Mouse (Mus musculus) T-helper 1 cell (primary cell): ENCODE measurements at regions not wholly inside any gene's neighbourhood (a gene's known extent, or its start where the extent isn't known, plus 50 kb on each side); places are given as distances from the start of the nearest gene placed in this dataset.

Source experiments
- in situ Hi-C: fragments of 300-600 bp; cut with MboI, MseI; formaldehyde crosslinking; loops from one replicate; pipeline ENCODE4 v1.15.1; 2025; ENCODE audit warnings: high pct_unique_total_duplicates

- in situ Hi-C loops, result loop anchor here (5.0 kb wide), 1 partner anchor 33 kb away; no protein-coding TSS in a partner anchor
Measured at GRCm38 (mm10) chr1:96189776-96190175, 522.4 kb upstream of the St8sia4 start.

GRCm38 (mm10) chr1:96166767-96167166 lies 499.4 kb upstream of the St8sia4 start:
- in situ Hi-C loops, result no loop called here

DNA sequence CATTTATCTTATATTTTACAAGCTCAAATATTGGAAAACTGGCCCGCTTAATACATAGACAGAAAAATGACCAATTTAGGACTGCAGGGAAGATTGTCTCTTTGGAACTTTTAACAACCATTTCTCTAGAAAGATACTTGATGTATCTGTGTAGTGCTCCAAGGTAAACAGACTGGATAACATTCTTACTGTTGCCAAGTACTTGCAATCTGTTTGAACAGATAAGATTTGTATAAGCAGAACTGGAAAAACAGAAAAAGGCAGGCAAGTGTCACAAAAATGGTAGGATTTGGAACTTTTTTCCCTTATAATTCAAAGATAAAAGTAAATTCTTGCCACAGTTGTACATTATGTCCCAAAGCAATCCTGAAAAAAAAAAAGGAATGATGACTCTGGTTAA lies 488.1 kb upstream of the St8sia4 start:
- in situ Hi-C loops, result no loop called here

DNA sequence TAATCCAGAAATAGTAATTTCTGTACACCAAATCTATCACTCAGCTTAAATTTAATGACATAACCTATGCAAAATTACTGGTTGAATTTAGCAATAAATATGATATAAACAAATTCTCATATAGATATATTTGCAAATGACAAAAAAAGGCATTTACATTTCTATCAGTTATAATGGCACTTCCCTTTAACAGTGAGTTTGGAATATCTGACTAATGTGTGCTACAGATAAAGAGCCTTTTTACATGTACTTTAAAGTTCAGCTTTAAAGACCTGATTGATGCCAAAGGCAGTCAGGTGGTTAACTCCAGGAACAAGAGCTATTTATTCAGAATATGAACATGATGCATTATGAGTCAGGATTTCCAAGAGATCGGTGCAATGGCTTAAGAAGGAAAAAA lies 461.2 kb upstream of the St8sia4 start:
- in situ Hi-C loops, result no loop called here

DNA sequence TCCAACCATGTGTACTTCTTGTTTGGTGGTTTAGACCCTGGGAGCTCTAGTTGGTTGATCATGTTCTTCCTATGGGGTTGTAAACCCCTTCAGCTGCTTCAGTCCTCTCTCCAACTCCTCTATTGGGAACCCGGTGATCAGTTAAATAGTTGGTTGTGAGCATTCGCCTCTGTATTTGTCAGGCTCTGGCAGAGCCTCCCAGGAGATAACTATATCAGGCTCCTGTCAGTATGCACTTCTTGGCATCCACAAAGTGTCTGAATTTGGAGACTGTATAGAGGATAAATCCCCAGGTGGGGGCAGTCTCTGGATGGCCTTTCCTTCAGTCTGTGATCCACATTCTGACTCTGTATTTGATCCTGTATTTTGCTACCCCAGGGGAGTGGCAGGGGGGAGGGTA lies 440.6 kb upstream of the St8sia4 start:
- in situ Hi-C loops, result no loop called here

DNA sequence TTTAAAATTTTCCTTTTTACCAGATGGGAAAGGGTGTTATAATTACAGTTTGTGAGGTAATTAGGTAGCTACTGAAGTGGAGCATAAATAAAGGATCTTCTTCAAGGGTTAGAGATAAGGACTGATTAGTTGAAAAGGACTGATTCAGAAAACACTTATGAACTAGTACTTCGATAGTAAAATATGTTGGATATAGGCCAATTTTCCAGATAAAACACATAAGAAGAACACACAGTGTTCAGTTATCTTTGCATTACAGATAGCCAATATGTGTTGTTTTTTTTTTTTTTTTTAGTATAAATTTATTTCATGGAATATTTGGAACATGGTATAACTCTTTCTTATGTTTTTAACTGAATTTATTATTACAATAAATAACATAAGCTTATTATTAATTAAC lies 438.0 kb upstream of the St8sia4 start:
- in situ Hi-C loops, result no loop called here

DNA sequence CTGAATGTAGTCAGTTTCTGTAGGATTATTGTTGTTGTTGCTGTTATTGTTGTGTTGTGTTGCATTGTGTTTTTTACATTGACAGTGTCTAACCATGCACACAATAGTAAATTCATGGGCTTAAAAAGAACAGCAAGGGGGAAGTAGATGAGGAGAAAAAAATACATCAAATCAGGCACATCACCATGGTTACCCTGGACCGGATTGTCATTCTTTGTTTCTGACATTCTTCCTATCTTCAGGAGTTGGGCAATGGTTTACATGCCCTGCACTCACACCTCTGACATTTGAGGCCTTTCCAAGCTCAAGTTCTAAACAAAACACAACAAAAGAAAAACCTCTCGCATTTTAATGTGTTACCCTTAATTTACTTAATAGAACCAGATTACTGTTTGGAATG lies 416.2 kb upstream of the St8sia4 start:
- in situ Hi-C loops, result no loop called here

- in situ Hi-C loops, result no loop called here
Measured at GRCm38 (mm10) chr1:96074710-96075109, 407.3 kb upstream of the St8sia4 start.

DNA sequence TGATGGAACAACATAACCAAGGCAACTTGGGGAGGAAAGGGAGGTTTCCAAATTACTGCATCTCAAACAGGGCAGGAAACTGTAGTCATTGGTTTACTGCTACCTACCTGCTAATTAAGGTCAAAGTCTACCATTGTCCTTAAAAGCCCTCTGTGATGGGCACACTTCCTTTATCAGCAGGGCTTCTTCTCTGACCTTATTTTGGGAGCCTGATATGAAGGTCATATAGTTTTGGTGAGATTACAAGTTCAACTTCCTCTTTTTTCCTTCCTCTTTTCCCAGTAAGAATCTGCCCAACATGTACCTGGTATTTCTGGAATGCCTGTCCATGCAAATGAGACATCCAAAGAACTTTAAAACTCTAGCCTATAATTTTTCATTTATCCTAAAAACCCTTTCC lies 394.0 kb upstream of the St8sia4 start:
- in situ Hi-C loops, result no loop called here

GRCm38 (mm10) chr1:96049260-96049659 lies 381.9 kb upstream of the St8sia4 start:
- in situ Hi-C loops, result no loop called here

DNA sequence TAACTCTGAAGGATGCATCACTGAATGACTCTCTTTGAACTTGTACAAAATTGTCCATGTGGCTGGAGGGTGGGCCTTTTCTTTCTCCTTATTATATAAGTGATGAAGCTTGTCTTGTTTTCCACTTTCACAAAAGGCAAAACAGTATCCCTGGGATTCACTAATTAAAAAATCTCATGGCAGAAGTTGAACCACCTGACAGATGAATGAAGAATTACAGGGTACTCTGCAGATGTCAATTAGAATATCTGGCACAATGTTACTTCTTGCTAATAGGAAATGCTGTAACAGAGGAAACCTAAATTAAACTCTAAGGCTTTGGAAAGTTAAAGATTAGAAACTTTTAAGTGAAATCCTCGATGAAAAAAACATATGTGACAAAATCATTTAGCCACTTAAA lies 379.2 kb upstream of the St8sia4 start:
- in situ Hi-C loops, result no loop called here

- in situ Hi-C loops, result no loop called here
Measured at GRCm38 (mm10) chr1:96019443-96019842, 352.1 kb upstream of the St8sia4 start.

GRCm38 (mm10) chr1:96009461-96009860 lies 342.1 kb upstream of the St8sia4 start:
- in situ Hi-C loops, result no loop called here

GRCm38 (mm10) chr1:96003086-96003485 lies 335.7 kb upstream of the St8sia4 start:
- in situ Hi-C loops, result no loop called here

DNA sequence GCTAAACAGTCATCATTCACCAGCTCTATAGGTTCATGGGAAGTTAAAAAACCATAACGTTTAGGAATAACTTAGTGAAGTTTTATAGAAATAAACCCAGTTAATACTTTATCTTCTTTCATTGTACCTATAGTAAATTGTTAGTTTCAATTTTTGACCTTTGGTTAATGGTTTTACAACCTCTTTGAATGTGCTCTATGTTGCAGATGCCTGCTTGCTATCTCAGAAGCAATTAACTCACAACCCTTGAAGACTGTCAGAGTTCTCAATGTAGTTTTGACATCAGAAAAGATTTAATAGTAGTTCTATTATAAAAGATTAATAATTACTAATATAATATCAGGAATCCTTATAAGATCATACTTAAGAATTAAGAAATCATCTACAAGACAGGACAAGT lies 294.8 kb upstream of the St8sia4 start:
- in situ Hi-C loops, result no loop called here
